Mouse (Mus musculus) frontal cortex, postnatal 25 days (tissue): Measurements from ENCODE around the gene Tcfl5.

ENCODE experiments used
- DNase-seq, 2 experiments: peaks; one replicate each; pipeline ENCODE4 v3.0.0; 2022; ENCODE audit warnings: low spot score in 2 of 2

The Tcfl5 gene

GRCm38 (mm10) chr2:180598157-180598705, 44.3 kb downstream of the Tcfl5 start:
- no peak for DNase-seq

GRCm38 (mm10) chr2:180597490-180597889, 45.0 kb downstream of the Tcfl5 start, which contains the start of gene Col9a3:
Col9a3 (plus strand) TSS chr2:180597790.
- DNase-seq: no peak

DNA sequence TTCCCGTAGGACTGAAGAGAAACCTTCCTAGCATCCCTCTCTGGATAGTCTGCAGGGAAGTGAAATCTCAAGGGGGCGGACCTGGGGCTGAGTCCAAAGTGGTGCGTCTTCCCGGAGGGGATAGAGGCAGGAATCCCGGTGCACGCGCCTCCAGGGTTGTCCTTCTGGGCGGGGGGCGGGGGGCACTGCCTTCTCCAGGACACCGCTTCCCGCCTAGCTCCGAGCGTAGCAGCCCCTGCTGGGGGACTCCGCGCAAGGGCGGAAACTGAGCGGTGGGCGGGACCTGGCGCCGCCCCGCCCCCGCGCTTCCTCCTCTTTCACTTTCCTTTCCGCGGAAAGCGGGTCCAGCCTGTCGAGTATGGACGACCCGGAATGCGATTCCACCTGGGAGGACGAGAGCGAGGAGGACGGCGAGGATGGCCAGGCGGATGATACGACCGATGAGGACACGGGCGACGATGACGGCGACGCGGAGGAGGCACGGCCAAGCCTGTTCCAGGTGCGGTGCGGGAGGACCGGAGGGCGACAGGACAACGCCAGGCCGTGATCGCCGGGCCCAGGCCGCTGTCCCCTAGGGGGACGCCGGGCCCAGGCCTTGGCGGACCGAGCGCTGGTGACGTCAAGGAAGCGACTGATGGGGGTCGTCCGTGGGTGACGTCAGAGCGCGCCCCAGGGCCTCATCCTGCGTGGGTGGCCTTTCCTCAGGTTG, 53.2 kb downstream of the Tcfl5 start, which contains the start of gene Ogfr:
Ogfr (plus strand) TSS at position 123 of the 709 bp plus-strand sequence.
- DNase-seq: peak; percentile 63 to 67

DNA sequence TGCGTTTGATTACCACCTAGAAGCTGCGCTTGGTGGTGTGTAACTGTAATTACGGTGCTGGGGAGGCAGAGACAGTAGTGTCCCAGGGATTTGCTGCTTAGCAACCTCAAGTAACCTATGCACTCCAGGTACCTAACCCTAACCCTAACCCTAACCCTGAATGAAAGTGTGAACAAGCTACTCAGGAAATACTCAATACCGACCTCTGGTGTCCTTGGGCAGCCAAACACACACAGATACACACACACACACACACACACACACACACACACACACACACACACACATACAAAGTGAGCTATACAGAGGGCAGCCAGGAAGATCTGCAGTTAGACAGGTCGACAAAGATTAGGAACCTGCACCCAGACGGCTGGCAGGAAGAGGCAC, 53.8 kb downstream of the Tcfl5 start:
- DNase-seq: no peak

- DNase-seq: no peak
Measured at GRCm38 (mm10) chr2:180583154-180583507, 59.4 kb downstream of the Tcfl5 start.

- DNase-seq: peak; percentile 98
Measured at GRCm38 (mm10) chr2:180582481-180583153, 59.9 kb downstream of the Tcfl5 start.

DNA sequence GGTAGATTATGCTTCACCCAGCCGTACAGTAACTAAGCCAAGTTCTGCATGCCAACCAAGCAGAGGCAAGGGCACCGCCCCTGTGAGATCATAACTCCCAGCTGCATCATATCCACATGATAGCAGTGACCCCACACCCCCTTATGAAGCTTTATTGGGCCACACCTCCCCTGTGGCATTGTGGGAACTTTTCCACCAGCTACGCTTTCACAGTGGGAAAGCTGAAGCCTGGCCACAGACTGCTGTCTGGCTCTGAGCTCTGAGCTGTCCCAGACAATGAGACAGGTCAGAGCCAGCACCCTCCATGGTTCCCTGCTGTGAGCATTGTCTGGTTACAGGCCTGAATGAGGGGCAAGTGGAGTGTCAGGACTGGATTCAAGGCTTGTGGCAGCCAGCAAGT, 61.5 kb downstream of the Tcfl5 start, which contains the start of gene Mrgbp:
Mrgbp (plus strand) TSS at position 303 of the 400 bp plus-strand sequence.
- DNase-seq: no peak

DNA sequence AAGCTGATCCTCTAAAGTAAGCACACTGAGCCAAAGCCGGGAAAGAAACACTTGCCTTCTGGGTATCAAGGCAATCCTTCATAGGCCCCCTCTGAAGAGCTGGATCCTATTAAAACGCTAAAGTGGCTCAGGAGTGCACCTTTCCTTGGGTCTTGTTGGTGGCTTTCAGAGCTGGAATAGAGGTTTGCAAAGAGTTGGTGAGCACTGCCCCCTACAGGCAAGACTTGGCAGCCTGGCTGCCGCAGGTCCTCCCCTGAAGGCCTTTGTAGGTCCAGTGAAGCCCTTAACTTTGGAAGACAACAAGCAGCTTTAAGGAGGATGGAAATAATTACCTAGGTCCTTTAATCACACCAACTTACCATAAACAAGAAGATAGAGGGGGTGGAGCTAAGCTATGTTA, 63.8 kb downstream of the Tcfl5 start:
- peak; percentile 67 to 70 for DNase-seq

- no peak for DNase-seq
Measured at GRCm38 (mm10) chr2:180576482-180576881, 66.0 kb downstream of the Tcfl5 start.
